Mouse (Mus musculus) C2C12 (cell line): ENCODE measurements at regions not wholly inside any gene's neighbourhood (a gene's known extent, or its start where the extent isn't known, plus 50 kb on each side); places are given as distances from the start of the nearest gene placed in this dataset.

Source experiments
- CEBPB ChIP-seq: IDR thresholded peaks from one replicate; pipeline ENCODE4 v1.6.1; 2011; ENCODE audit warnings: low read depth, mild to moderate bottlenecking, control low read depth, moderate library complexity
- CTCF ChIP-seq: IDR thresholded peaks from one replicate; pipeline ENCODE4 v1.5.1; 2011; ENCODE audit not compliant: control insufficient read depth, insufficient read depth, insufficient read length
- FOSL1 ChIP-seq: IDR thresholded peaks from one replicate; pipeline ENCODE4 v1.8.0; 2011; ENCODE audit warnings: mild to moderate bottlenecking, low read length; ENCODE audit not compliant: poor library complexity, insufficient read depth, severe bottlenecking
- MAX ChIP-seq: IDR thresholded peaks from one replicate; pipeline ENCODE4 v1.6.1; 2011; ENCODE audit warnings: mild to moderate bottlenecking, control low read depth
- MYOG ChIP-seq: IDR thresholded peaks from one replicate; pipeline ENCODE4 v1.6.1; 2011; ENCODE audit not compliant: control insufficient read depth, insufficient read length; ENCODE audit errors: extremely low read depth
- USF1 ChIP-seq: IDR thresholded peaks from one replicate; pipeline ENCODE4 v1.6.1; 2011; ENCODE audit warnings: low read depth, mild to moderate bottlenecking, control low read depth, moderate library complexity

- TF ChIP-seq CTCF: no peak
- TF ChIP-seq MAX: no peak
- no peak for TF ChIP-seq FOSL1
- TF ChIP-seq USF1: no peak
- no peak for TF ChIP-seq CEBPB
- TF ChIP-seq MYOG: no peak
Measured at GRCm38 (mm10) chr4:56127730-56128482, 595.6 kb upstream of the Klf4 start.
